Mouse (Mus musculus): ENCODE measurements around the gene Lpin1.

Lpin1 gene

GRCm38 (mm10) chr12:16528650-16529049 is 82.1 kb downstream of the Lpin1 start:
- DNase-seq (ENCODE audit: extremely low read depth, low read depth), result no peak

DNA sequence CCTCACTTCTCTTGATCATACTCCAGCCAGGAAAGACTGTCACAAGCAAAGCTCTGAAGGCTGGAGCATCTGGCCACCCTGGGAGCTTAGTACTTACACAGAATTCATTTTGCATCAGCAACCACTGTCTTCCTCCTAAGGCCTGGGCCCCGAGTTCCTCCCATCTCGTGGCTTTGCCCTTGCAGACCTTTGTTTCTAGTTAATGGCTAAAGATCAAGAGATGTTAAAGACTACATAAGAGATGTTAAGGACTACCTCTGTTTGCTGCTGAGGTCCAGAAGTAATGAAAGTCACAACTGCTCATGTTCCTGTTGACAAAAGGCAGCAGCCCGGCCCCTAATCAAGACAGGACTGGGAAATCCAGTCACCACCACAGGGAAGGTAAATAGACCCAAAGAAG is 82.8 kb downstream of the Lpin1 start:
- no peak for DNase-seq (ENCODE audit: extremely low read depth, low read depth)

- DNase-seq (ENCODE audit: extremely low read depth, low read depth), result no peak
Observed at GRCm38 (mm10) chr12:16526862-16527261, 83.9 kb downstream of the Lpin1 start.

DNA sequence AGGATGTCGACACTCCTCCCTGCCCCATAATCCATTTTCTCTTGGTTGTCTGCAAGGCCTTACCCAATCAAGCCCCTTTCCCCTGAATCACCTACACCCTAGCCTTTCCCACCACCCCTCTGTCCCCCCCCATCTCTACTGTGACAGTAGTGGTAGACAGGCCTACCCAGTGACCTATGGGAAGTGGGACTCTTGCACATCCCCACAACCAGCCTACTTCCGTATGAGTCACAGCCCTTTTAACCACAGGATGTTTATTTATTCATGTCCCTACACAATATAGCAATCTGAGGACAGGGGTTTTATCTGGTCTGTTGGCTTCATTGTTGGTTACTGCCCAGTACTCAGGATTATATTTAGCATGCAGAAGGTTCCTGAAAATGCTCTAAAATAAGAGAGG is 84.6 kb downstream of the Lpin1 start:
- no peak for DNase-seq (ENCODE audit: extremely low read depth, low read depth)

GRCm38 (mm10) chr12:16515183-16515582 is 95.6 kb downstream of the Lpin1 start:
- DNase-seq (ENCODE audit: extremely low read depth, low read depth), result no peak

GRCm38 (mm10) chr12:16512991-16513390 is 97.8 kb downstream of the Lpin1 start:
- no peak for DNase-seq (ENCODE audit: extremely low read depth, low read depth)

GRCm38 (mm10) chr12:16509122-16509752 is 101.5 kb downstream of the Lpin1 start:
- peak; percentile 22 for DNase-seq (ENCODE audit: extremely low read depth, low read depth)

DNA sequence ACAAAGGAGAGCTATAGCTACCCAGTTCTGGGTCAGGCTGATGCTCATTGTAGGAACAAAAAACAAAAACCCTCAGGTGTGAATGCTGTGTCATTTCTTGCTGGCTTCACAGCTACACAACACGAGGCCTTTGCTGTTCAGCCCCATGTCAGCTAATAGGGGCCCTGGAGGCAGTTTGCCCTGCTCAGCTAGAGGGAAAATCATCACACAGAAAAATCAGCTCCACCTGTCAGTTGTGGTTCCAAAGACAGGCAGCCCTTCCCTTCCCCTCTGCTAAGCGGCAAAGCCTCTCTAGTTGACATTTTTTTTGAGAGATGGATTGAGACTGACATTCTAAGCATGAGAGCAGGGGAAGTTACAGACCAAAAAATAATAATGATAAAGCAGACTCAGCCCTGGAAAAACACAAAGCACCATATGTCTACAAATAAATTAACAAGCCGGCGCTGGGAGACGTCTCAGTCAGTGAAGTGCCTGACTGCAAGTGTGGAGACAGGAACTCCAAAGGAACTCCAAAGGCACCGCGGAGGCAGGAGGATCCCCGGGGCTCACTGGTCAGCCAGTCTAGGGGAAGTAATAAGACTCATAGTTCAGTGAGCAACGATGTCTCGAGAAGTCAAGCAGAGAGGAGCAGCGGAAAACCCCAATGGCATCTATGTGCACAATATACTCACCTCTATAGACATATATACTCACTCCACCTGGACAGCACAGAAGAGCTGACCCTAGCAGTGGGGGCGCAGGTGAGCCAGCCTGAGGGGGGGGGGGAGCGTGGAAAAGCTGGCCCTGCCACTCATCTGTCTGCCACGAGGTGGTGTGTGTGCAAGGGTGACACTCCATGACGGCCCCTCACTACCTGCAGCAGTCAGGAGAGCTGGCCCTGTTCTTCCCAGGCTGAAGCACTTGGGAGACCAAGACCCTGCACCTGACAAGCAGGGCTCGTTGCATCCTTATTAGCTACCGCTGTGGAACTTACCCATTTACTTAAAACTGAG is 103.7 kb downstream of the Lpin1 start:
- DNase-seq (ENCODE audit: extremely low read depth, low read depth), result no peak

DNA sequence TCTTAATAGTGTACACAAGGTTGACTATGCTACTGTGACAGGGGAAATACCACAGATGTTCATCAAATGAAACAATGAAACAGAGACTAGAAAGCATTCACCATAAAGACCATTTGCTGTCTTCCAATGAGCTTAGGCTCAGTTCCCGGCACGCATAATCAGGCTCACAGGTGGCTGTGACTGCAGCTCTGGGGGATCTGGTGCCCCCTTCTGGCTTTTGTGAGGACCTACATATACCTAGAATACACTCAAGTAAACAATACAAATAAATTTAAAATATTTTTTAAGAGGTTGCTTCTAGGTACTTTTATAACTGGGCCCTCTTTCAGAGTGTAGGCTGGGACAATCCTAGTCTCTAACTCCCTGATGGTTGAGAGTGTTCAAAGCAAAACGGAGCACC is 106.5 kb downstream of the Lpin1 start:
- DNase-seq (ENCODE audit: extremely low read depth, low read depth), result no peak

DNA sequence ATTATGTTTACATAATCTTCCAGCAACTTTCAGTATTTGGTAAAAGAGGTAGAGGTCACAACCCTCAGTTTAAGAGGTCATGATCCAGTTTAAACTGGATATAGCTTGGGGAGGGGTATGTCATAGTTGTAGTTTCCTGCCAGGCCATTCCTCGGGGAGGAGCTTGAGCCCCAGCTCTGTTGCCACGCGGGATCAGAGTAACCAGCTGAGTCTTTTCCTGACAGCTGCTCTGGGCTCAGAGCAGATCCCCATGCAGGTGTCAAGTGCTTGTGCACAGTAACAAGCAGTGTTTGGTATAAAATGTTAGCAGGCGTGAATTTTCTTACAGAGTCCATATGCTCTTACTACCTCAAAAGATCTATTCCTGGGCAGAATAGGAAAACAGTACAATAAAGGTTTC is 112.8 kb downstream of the Lpin1 start:
- no peak for DNase-seq (ENCODE audit: extremely low read depth, low read depth)

- no peak for DNase-seq (ENCODE audit: extremely low read depth, low read depth)
Observed at GRCm38 (mm10) chr12:16492713-16493112, 118.1 kb downstream of the Lpin1 start.

DNA sequence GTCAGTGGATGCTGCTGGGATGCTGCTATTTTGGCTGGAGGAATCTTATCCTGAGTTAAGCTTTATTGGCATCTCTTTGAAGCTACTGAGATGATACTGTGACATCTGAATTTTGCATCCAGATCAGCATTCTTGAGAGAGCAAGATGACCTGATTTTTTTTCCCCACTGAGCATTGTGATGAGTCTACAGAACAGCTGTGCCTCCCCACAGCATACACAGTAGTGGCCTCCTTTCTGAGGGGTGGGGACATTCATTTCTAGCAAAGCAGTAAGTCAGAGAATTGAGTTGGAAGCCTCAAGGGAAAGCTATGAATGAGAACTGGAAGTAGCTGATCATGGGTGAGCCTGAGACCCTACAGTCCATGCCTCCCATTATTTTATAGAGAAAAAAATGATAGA is 121.9 kb downstream of the Lpin1 start:
- DNase-seq (ENCODE audit: extremely low read depth, low read depth), result no peak

- DNase-seq (ENCODE audit: extremely low read depth, low read depth), result no peak
Observed at GRCm38 (mm10) chr12:16487453-16487852, 123.3 kb downstream of the Lpin1 start.

Measured in MEL-GATA-1-ER (cell line).